Mouse (Mus musculus): Measurements from ENCODE around the gene Lrrc28.

DNA sequence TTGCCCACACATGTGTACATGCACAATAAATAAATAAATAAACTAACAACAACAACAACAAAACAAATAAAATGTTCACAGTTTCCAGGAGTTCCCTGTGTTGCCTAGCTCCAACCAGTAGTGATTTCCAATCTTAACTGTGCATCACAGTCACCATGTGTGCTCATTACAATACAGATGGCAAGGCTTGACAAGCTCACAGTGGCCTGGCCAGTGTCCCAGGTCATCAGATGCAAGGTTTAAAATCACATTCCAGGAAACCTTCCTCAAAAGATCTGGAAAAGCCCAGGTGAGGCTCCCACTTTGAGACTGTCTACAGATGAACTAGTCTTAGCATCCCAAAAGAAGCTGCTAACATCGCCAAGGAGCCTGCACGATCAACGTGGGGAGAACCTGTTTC is 176.9 kb downstream of the Lrrc28 start:
- TF ChIP-seq CTCF (IDR thresholded peaks at IDR 0.05; ENCODE audit: low read depth, low read length) = no peak
- no peak for TF ChIP-seq POLR2A (IDR thresholded peaks at IDR 0.05; ENCODE audit: extremely low read depth, insufficient read depth, low read length)
